Mouse (Mus musculus) stomach, postnatal 0 days (tissue): ENCODE data around the gene Lypd3. TPM values are rescaled to one million over a fixed set of nuclear protein-coding genes. Genes with fewer than 3 reads are reported as not detected.
"Not testable (repeated sequence)": the region's sequence is repeated elsewhere in the genome, so short reads cannot be mapped to it uniquely, and the experiment has no call there.

ENCODE experiments used
- ATAC-seq: fragments of 200-750 bp; cut with Nextera tagmentation; 2 replicates; pipeline ENCODE4 v1.8.0; 2017; ENCODE audit not compliant: low FRiP score, low TSS enrichment
- DNase-seq: peaks from one replicate; pipeline ENCODE4 v3.0.0-alpha.2; 2016; ENCODE audit warnings: low spot score
- H3K27ac ChIP-seq: fragments of 300-500 bp; sonication (generic); replicated peaks from 2 replicates; pipeline ENCODE4 v1.5.1; 2014; ENCODE audit warnings: mild to moderate bottlenecking, control low read depth
- H3K27me3 ChIP-seq: fragments of 300-500 bp; sonication (generic); 2 replicates; pipeline ENCODE4 v1.6.1; 2014; ENCODE audit warnings: low read length; ENCODE audit not compliant: control insufficient read depth, insufficient read depth
- H3K36me3 ChIP-seq: fragments of 300-500 bp; sonication (generic); 2 replicates; pipeline ENCODE4 v1.6.1; 2014; ENCODE audit warnings: low read length, mixed read lengths; ENCODE audit not compliant: control insufficient read depth, insufficient read depth
- H3K4me1 ChIP-seq: fragments of 300-500 bp; sonication (generic); replicated peaks from 2 replicates; pipeline ENCODE4 v1.6.1; 2014; ENCODE audit warnings: antibody characterized with exemption; ENCODE audit not compliant: control insufficient read depth, insufficient read depth
- H3K4me2 ChIP-seq: fragments of 300-500 bp; sonication (generic); replicated peaks from 2 replicates; pipeline ENCODE4 v1.6.1; 2014; ENCODE audit warnings: low read depth, mild to moderate bottlenecking, control low read depth, moderate library complexity
- H3K4me3 ChIP-seq: fragments of 300-500 bp; sonication (generic); 2 replicates; pipeline ENCODE4 v1.5.1; 2014; ENCODE audit warnings: low read depth, low read length, control low read depth
- H3K9ac ChIP-seq: fragments of 300-500 bp; sonication (generic); 2 replicates; pipeline ENCODE4 v1.6.1; 2014; ENCODE audit warnings: mild to moderate bottlenecking, low read length, control low read depth, mixed read lengths
- H3K9me3 ChIP-seq: fragments of 300-500 bp; sonication (generic); 2 replicates; pipeline ENCODE4 v1.6.1; 2016; ENCODE audit warnings: low read length; ENCODE audit not compliant: control insufficient read depth
- CTCF ChIP-seq: IDR thresholded peaks from 2 replicates; pipeline ENCODE4 v1.5.1; 2016; ENCODE audit warnings: antibody characterized with exemption, low read depth, mild to moderate bottlenecking, moderate library complexity
- EP300 ChIP-seq: optimal IDR thresholded peaks from 2 replicates; pipeline ENCODE3; 2016; ENCODE audit warnings: antibody characterized with exemption
- WGBS: fragments of 180-500 bp; shearing (Covaris S2); extraction: QIAGEN DNeasy Blood & Tissue Kit; methylation state at CpG from one replicate; pipeline ENCODE4 v1.1.7; 2014; 5-methylcytosine and 5-hydroxymethylcytosine counted together
- polyA plus RNA-seq: library from polyadenylated mRNA; unstranded; fragments of >200 nt; fragmentation: Nextera tagmentation; extraction: Ambion mirVana; gene quantifications from 2 replicates; pipeline ENCODE4 v1.2.1, GENCODE M21; 2015

Gene Lypd3
- polyA plus RNA-seq, 1 experiment from 2014 or later = 277 TPM

DNA sequence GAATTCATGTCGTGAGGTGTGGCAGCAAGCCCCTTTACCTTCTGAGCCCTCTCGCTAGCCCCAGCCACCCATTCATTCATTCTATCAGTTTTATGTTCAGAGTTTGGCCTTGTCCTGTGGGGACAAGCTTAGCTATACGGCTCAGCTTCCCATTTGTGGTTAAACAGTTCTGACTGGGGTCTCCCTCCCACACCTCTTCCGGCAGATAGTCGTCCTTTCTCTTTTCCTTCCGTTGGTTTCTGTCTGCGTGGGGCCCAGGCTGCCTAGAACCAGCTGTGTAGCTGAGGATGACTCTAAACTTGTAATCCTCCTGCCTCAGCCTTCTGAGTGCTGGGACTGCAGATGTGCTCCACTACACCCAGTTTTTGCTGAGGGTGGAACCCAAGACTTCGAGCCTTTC is 18.6 kb upstream of the Lypd3 start:
- peaks cover under 1% of the 10 kb centered on the region; the same call in 1 of the 2 replicates for H3K4me1 ChIP-seq
- no peak for ATAC-seq
- no peaks in the 10 kb centered on the region for H3K27me3 ChIP-seq
- no peaks in the 10 kb centered on the region for H3K9me3 ChIP-seq
- no peak for TF ChIP-seq CTCF
- TF ChIP-seq EP300 = no peak
- H3K4me2 ChIP-seq = no peak overlapping the region
- 82% methylated on average over 8 of the region's 8 CpGs for WGBS
- no peak overlapping the region for H3K9ac ChIP-seq
- peaks cover 2% of the 10 kb centered on the region; the same call in 1 of the 2 replicates for H3K36me3 ChIP-seq
- no peak for DNase-seq
- no peak overlapping the region for H3K4me3 ChIP-seq
- H3K27ac ChIP-seq = no peak overlapping the region

DNA sequence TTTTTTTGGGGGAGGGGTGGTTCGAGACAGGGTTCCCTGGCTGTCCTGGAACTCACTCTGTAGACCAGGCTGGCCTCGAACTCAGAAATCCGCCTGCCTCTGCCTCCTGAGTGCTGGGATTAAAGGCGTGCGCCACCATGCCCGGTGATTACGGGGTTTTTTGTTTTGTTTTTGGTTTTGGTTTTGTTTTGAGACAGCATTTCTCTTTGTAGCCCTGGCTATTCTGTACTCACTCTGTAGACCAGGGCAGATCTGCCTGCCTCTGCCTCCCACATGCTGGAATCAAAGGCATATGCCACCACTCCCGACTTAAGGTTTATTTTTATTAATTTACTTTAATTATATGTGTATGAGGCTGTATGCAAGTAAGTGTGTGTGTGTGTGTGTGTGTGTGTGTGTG is 18.0 kb upstream of the Lypd3 start:
- 94% methylated on average over 8 of the region's 8 CpGs for WGBS
- not testable (repeated sequence) for H3K9me3 ChIP-seq, H3K4me3 ChIP-seq, H3K9ac ChIP-seq, H3K36me3 ChIP-seq, ATAC-seq, H3K27me3 ChIP-seq, H3K4me1 ChIP-seq, H3K4me2 ChIP-seq, H3K27ac ChIP-seq, DNase-seq

DNA sequence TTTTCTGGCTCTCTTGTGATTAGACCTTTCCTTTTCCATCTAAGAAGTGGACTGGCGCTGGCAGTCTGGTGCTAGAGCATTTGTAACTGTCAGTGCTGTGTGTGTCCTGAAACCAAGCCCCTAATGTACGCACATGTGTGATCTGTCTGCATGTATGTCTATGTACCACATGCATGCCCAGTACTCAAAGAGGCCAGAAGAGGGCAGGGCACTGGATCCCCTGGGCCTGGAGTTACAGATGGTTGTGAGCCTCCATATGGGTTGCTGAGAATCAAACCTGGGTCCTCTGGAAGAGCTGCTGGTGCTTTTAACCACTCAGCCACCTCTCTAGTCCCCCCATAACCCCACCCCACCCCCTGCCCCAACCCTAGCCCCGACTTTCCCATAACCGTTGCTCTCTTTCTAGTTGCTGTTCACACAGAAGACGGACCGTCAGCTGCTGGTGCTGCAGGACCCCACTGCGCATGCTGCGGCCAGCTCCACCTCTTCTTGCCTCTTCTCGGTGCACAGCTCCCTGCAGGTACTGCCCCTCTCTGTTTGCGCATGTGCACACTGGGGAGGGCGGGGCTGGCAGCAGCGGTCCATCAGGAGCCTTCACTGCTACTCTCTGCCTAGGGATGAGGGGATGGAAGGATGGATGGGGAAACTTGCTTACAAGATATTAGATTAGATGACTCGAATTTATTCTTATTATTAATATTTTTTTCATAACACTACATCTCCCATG is 16.5 kb upstream of the Lypd3 start:
- Histone ChIP-seq H3K36me3 (peaks cover 5% of the 10 kb centered on the region; the same call in 1 of the 2 replicates), H3K9ac (no peak overlapping the region), H3K27me3 (no peaks in the 10 kb centered on the region), H3K27ac (no peak overlapping the region), H3K4me3 (no peak overlapping the region), H3K4me1 (no peaks in the 10 kb centered on the region), H3K9me3 (no peaks in the 10 kb centered on the region), H3K4me2 (no peak overlapping the region)
- TF ChIP-seq EP300 (no peak), CTCF (peak; percentile 27; the same call in 1 of the 2 replicates)
- ATAC-seq (no peak), DNase-seq (no peak)
- WGBS = 72% methylated on average over 13 of the region's 13 CpGs

DNA sequence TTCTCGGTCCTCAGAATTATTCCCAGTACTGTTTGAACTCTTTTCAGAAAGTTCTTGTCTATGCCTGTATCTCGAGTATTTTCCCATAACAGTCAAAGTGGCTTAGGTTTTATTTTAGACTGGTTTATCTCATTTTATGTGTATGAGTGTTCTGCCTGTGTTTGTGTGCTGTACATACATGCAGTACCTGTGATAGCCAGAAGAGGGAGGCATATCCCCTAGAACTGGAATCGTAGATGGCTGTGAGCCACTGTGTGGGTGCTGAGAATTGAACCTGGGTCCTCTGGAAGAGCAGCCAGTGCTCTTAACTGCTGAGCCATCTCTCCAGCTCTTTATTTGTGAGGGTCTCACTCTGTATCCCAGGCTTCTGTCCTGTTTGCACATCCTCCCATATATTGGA is 15.2 kb upstream of the Lypd3 start:
- 86% methylated on average over 3 of the region's 3 CpGs for WGBS
- no peak overlapping the region for H3K4me2 ChIP-seq
- no peaks in the 10 kb centered on the region for H3K4me1 ChIP-seq
- peak; percentile 59 for TF ChIP-seq CTCF
- TF ChIP-seq EP300 = no peak
- ATAC-seq (no peak), DNase-seq (no peak)
- no peaks in the 10 kb centered on the region for H3K9me3 ChIP-seq
- H3K4me3 ChIP-seq = no peak overlapping the region
- no peak overlapping the region for H3K27ac ChIP-seq
- H3K27me3 ChIP-seq = no peaks in the 10 kb centered on the region
- no peak overlapping the region for H3K9ac ChIP-seq
- H3K36me3 ChIP-seq = peaks cover 5% of the 10 kb centered on the region; the same call in 1 of the 2 replicates

DNA sequence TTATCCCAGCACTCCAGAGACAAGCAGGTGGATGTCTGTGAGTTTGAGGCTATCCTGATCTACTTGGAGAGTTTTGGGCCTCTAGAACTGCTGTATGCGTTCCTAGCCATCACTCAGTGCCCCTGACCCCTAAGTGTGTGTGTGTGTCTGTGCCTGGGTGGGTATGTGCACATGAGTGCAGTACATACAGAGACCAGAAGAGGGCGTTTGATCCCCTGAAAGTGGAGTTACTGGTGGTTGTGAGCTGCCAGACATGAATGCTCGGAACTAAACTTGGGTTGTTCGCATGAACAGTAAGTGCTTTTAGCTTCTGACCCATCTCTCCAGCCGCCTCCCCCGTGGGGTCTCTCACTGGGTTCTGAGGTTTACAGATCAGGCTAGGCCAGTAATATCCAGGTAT is 13.4 kb upstream of the Lypd3 start:
- Histone ChIP-seq H3K27ac (no peak overlapping the region), H3K36me3 (peaks cover 5% of the 10 kb centered on the region; the same call in 1 of the 2 replicates), H3K4me2 (no peak overlapping the region), H3K9ac (no peak overlapping the region), H3K9me3 (no peaks in the 10 kb centered on the region), H3K27me3 (no peaks in the 10 kb centered on the region), H3K4me1 (no peaks in the 10 kb centered on the region), H3K4me3 (no peak overlapping the region)
- WGBS = 80% methylated on average over 6 of the region's 6 CpGs
- DNase-seq (no peak), ATAC-seq (no peak)
- TF ChIP-seq CTCF (peak; percentile 40), EP300 (no peak)
